Mouse (Mus musculus) lung, postnatal 14 days (tissue): ENCODE results near the gene Alg12.
"Not testable (repeated sequence)": the region's sequence is repeated elsewhere in the genome, so short reads cannot be mapped to it uniquely, and the experiment has no call there.

Source experiments
- DNase-seq: peaks from one replicate; pipeline ENCODE4 v3.0.0; 2021

Alg12 gene

GRCm38 (mm10) chr15:88768537-88768936, 50.6 kb downstream of the Alg12 start:
- no peak for DNase-seq

- not testable (repeated sequence) for DNase-seq
These were observed 53.0 kb downstream of the Alg12 start for GRCm38 (mm10) chr15:88766139-88766538.

- DNase-seq: no peak
These were observed 57.6 kb downstream of the Alg12 start for GRCm38 (mm10) chr15:88761551-88761950.

GRCm38 (mm10) chr15:88758061-88758460, 61.1 kb downstream of the Alg12 start:
- DNase-seq: no peak

GRCm38 (mm10) chr15:88755761-88756160, 63.4 kb downstream of the Alg12 start:
- DNase-seq: no peak
